Mouse (Mus musculus) adrenal gland, postnatal 0 days (tissue): ENCODE data around the gene Gal3st2. TPM values are rescaled to one million over a fixed set of nuclear protein-coding genes. Genes with fewer than 3 reads are reported as not detected.

Source experiments
- polyA plus RNA-seq: library from polyadenylated mRNA; unstranded; fragments of >200 nt; fragmentation: Nextera tagmentation; extraction: Ambion mirVana; gene quantifications from 2 replicates; pipeline ENCODE4 v1.2.1, GENCODE M21; 2015

Gene Gal3st2
- polyA plus RNA-seq, result not detected in 2 replicates

GRCm38 (mm10) chr1:93861048-93861447, at the start of gene Gal3st2:
Gene Gal3st2, plus strand, starts transcription at chr1:93861306.

GRCm38 (mm10) chr1:93824609-93825008, 36.5 kb upstream of the Gal3st2 start, which contains the start of gene D2hgdh:
Gene D2hgdh, plus strand, starts transcription at chr1:93824909.

GRCm38 (mm10) chr1:93918011-93918410, 56.9 kb downstream of the Gal3st2 start, which contains the start of gene Gal3st2b:
Gene Gal3st2b, plus strand, starts transcription at chr1:93918311.

Other genes starting within 250 kb of the Gal3st2 start
- 135 and 159 TPM in 2 replicates for gene Stk25, start 202.6 kb upstream of the Gal3st2 start, polyA plus RNA-seq
- 54.1 and 62.1 TPM in 2 replicates for gene Bok, start 175.6 kb upstream of the Gal3st2 start, polyA plus RNA-seq
- gene Atg4b, start 109.8 kb upstream of the Gal3st2 start, polyA plus RNA-seq, result 64.2 and 79.9 TPM in 2 replicates
- 33.5 and 51.4 TPM in 2 replicates for gene Thap4, start 106.4 kb upstream of the Gal3st2 start, polyA plus RNA-seq
- 206 and 220 TPM in 2 replicates for gene Dtymk, start 59.4 kb upstream of the Gal3st2 start, polyA plus RNA-seq
- gene Ing5, start 57.3 kb upstream of the Gal3st2 start, polyA plus RNA-seq, result 7.0 and 7.7 TPM in 2 replicates
- gene D2hgdh, start 36.4 kb upstream of the Gal3st2 start, polyA plus RNA-seq, result 12.4 and 27.5 TPM in 2 replicates
- gene Gal3st2b, start 57.0 kb downstream of the Gal3st2 start, polyA plus RNA-seq, result not detected in 2 replicates
- gene Gal3st2c, start 129.2 kb downstream of the Gal3st2 start, polyA plus RNA-seq, result not detected in 2 replicates
- not detected in 2 replicates for gene Neu4, start 159.1 kb downstream of the Gal3st2 start, polyA plus RNA-seq
- 0.08 TPM in 1 of 2 replicates, not detected in the other for gene Pdcd1, start 191.2 kb downstream of the Gal3st2 start, polyA plus RNA-seq